Mouse (Mus musculus): ENCODE data around the gene Tra2a. TPM values are rescaled to one million over a fixed set of nuclear protein-coding genes. Genes with fewer than 3 reads are reported as not detected.

Tra2a gene
- total and polyA plus RNA-seq, 2 experiments from 2014 or later: 45.9 to 75.7 TPM

GRCm38 (mm10) chr6:49242331-49242730 lies 21.5 kb downstream of the Tra2a start:
- Histone ChIP-seq H3K9me3 (ENCODE audit: low read length) (no peaks in the 10 kb centered on the region), H3K4me1 (ENCODE audit: insufficient read depth) (no peaks in the 10 kb centered on the region), H3K27ac (ENCODE audit: low read depth, low read length) (no peak overlapping the region), H3K4me2 (ENCODE audit: low read depth) (no peak overlapping the region), H3K4me3 (ENCODE audit: low read depth, low read length) (no peak overlapping the region), H3K27me3 (ENCODE audit: insufficient read depth, low read length) (no peaks in the 10 kb centered on the region), H3K9ac (no peak overlapping the region), H3K36me3 (ENCODE audit: insufficient read depth) (peaks cover 42% of the 10 kb centered on the region)
- ATAC-seq: no peak
- no peak for TF ChIP-seq CTCF (IDR thresholded peaks at IDR 0.05; ENCODE audit: low read depth)
- 92% methylated on average over 1 of the region's 1 CpGs for WGBS
- no peak for DNase-seq

GRCm38 (mm10) chr6:49241562-49241961 lies 22.3 kb downstream of the Tra2a start:
- Histone ChIP-seq H3K36me3 (ENCODE audit: insufficient read depth) (peaks cover 40% of the 10 kb centered on the region), H3K27me3 (ENCODE audit: insufficient read depth, low read length) (no peaks in the 10 kb centered on the region), H3K4me3 (ENCODE audit: low read depth, low read length) (no peak overlapping the region), H3K4me1 (ENCODE audit: insufficient read depth) (no peaks in the 10 kb centered on the region), H3K9me3 (ENCODE audit: low read length) (no peaks in the 10 kb centered on the region), H3K9ac (no peak overlapping the region), H3K27ac (ENCODE audit: low read depth, low read length) (no peak overlapping the region), H3K4me2 (ENCODE audit: low read depth) (no peak overlapping the region)
- 100% methylated on average over 1 of the region's 1 CpGs for WGBS
- no peak for TF ChIP-seq CTCF (IDR thresholded peaks at IDR 0.05; ENCODE audit: low read depth)
- ATAC-seq: no peak
- DNase-seq: no peak

- peak; percentile 92 for DNase-seq
- ATAC-seq: peak; percentile 96
- WGBS: 61% methylated on average over 9 of the region's 9 CpGs
- H3K27ac ChIP-seq (ENCODE audit: low read depth, low read length): no peak overlapping the region
- no peaks in the 10 kb centered on the region for H3K27me3 ChIP-seq (ENCODE audit: insufficient read depth, low read length)
- H3K36me3 ChIP-seq (ENCODE audit: insufficient read depth): peaks cover 2% of the 10 kb centered on the region; the same call in 1 of the 2 replicates
- H3K4me2 ChIP-seq (ENCODE audit: low read depth): no peak overlapping the region
- H3K4me1 ChIP-seq (ENCODE audit: insufficient read depth): no peaks in the 10 kb centered on the region
- H3K9ac ChIP-seq: no peak overlapping the region
- TF ChIP-seq CTCF (IDR thresholded peaks at IDR 0.05; ENCODE audit: low read depth): no peak
- no peaks in the 10 kb centered on the region for H3K9me3 ChIP-seq (ENCODE audit: low read length)
- H3K4me3 ChIP-seq (ENCODE audit: low read depth, low read length): no peak overlapping the region
These were observed 27.5 kb downstream of the Tra2a start for GRCm38 (mm10) chr6:49236331-49236730.

GRCm38 (mm10) chr6:49233356-49233755 lies 30.5 kb downstream of the Tra2a start:
- no peak overlapping the region for H3K9ac ChIP-seq
- 60% methylated on average over 4 of the region's 4 CpGs for WGBS
- H3K36me3 ChIP-seq (ENCODE audit: insufficient read depth): no peaks in the 10 kb centered on the region
- no peaks in the 10 kb centered on the region for H3K4me1 ChIP-seq (ENCODE audit: insufficient read depth)
- DNase-seq (no peak), ATAC-seq (no peak)
- TF ChIP-seq CTCF (IDR thresholded peaks at IDR 0.05; ENCODE audit: low read depth): peak; percentile 35; the same call in 1 of the 2 replicates
- no peaks in the 10 kb centered on the region for H3K27me3 ChIP-seq (ENCODE audit: insufficient read depth, low read length)
- no peak overlapping the region for H3K27ac ChIP-seq (ENCODE audit: low read depth, low read length)
- H3K4me3 ChIP-seq (ENCODE audit: low read depth, low read length): no peak overlapping the region
- H3K9me3 ChIP-seq (ENCODE audit: low read length): no peaks in the 10 kb centered on the region
- H3K4me2 ChIP-seq (ENCODE audit: low read depth): no peak overlapping the region

GRCm38 (mm10) chr6:49228126-49228679 lies 35.6 kb downstream of the Tra2a start:
- Histone ChIP-seq H3K4me1 (ENCODE audit: insufficient read depth) (no peaks in the 10 kb centered on the region), H3K27me3 (ENCODE audit: insufficient read depth, low read length) (no peaks in the 10 kb centered on the region), H3K27ac (ENCODE audit: low read depth, low read length) (no peak overlapping the region), H3K9ac (no peak overlapping the region), H3K4me3 (ENCODE audit: low read depth, low read length) (no peak overlapping the region), H3K9me3 (ENCODE audit: low read length) (no peaks in the 10 kb centered on the region), H3K4me2 (ENCODE audit: low read depth) (no peak overlapping the region), H3K36me3 (ENCODE audit: insufficient read depth) (no peaks in the 10 kb centered on the region)
- 7% methylated on average over 7 of the region's 7 CpGs for WGBS
- peak; percentile 56 for DNase-seq
- peak; percentile 72 for TF ChIP-seq CTCF (IDR thresholded peaks at IDR 0.05; ENCODE audit: low read depth)
- no peak for ATAC-seq

GRCm38 (mm10) chr6:49227184-49227735 lies 36.6 kb downstream of the Tra2a start:
- WGBS: 3% methylated on average over 15 of the region's 15 CpGs
- Histone ChIP-seq H3K27me3 (ENCODE audit: insufficient read depth, low read length) (no peaks in the 10 kb centered on the region), H3K4me3 (ENCODE audit: low read depth, low read length) (no peak overlapping the region), H3K4me2 (ENCODE audit: low read depth) (no peak overlapping the region), H3K9me3 (ENCODE audit: low read length) (no peaks in the 10 kb centered on the region), H3K27ac (ENCODE audit: low read depth, low read length) (no peak overlapping the region), H3K9ac (no peak overlapping the region), H3K4me1 (ENCODE audit: insufficient read depth) (no peaks in the 10 kb centered on the region), H3K36me3 (ENCODE audit: insufficient read depth) (no peaks in the 10 kb centered on the region)
- peak; percentile 33 for TF ChIP-seq CTCF (IDR thresholded peaks at IDR 0.05; ENCODE audit: low read depth)
- DNase-seq (peak; percentile 70), ATAC-seq (no peak)

- Histone ChIP-seq H3K4me3 (ENCODE audit: low read depth, low read length) (no peak overlapping the region), H3K9ac (no peak overlapping the region), H3K36me3 (ENCODE audit: insufficient read depth) (no peaks in the 10 kb centered on the region), H3K27ac (ENCODE audit: low read depth, low read length) (no peak overlapping the region), H3K9me3 (ENCODE audit: low read length) (no peaks in the 10 kb centered on the region), H3K4me1 (ENCODE audit: insufficient read depth) (no peaks in the 10 kb centered on the region), H3K4me2 (ENCODE audit: low read depth) (no peak overlapping the region), H3K27me3 (ENCODE audit: insufficient read depth, low read length) (0 out of 2 replicates have a peak, but pooled peaks cover 3% of the 10 kb centered on the region)
- WGBS: 91% methylated on average over 3 of the region's 3 CpGs
- no peak for DNase-seq
- ATAC-seq: no peak
- TF ChIP-seq CTCF (IDR thresholded peaks at IDR 0.05; ENCODE audit: low read depth): no peak
These were observed 38.1 kb downstream of the Tra2a start for GRCm38 (mm10) chr6:49225728-49226123.

All from forebrain, postnatal 0 days (tissue).